Mouse (Mus musculus): Measurements from ENCODE around the gene Pcsk4. TPM values are rescaled to one million over a fixed set of nuclear protein-coding genes. Genes with fewer than 3 reads are reported as not detected.
A peak's percentile ranks its signal among the peaks of the same experiment; 100 is the strongest.

The Pcsk4 gene
- total RNA-seq, 2 experiments from 2014 or later: 7.7 to 7.8 TPM

DNA sequence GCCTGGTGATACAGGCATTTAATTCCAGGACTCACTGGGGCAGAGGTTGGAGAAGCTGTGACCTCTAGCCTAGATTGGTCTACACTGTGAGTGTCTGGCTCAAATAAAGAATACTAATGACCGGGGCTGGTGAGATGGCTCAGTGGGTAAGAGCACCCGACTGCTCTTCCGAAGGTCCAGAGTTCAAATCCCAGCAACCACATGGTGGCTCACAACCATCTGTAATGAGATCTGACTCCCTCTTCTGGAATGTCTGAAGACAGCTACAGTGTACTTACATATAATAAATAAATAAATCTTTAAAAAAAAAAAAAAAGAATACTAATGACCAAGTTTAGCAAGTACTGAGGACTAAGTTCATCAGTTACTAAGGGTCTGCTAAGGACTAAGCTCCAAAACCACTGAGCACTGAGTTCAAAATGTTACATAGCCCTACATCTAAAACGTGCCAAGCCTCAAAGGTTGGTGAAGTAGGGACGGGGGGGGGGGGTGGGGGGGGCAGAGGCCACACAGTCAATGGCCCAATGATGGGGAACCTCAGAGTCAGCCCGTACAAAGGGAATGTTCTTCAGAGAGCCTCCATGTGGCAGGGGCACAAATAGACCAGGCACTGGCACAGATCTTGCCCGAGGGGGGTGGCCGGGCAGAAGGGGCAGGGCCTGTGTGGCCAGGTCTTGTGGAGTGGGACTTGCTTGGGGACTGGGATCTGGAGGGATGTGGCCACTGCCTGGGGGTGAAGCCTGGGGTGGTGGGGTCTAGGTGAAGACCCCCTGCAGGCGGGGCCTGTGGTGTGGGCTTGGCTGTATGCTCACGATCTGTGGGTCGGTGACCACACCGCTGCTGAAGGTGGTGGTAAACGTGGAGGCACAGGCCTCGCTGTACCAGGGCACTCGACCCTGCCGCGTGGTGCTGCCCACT, 4.9 kb downstream of the Pcsk4 start:
- DNase-seq (ENCODE audit: low spot score in 2 of 2): no peak

- peak in 1 of 2 experiments; percentile 49 for DNase-seq (ENCODE audit: low spot score in 2 of 2)
These were observed 5.8 kb downstream of the Pcsk4 start for GRCm38 (mm10) chr10:80323261-80324119.

GRCm38 (mm10) chr10:80322811-80323211, 6.5 kb downstream of the Pcsk4 start:
- no peak for DNase-seq (ENCODE audit: low spot score in 2 of 2)

- no peak for DNase-seq (ENCODE audit: low spot score in 2 of 2)
These were observed 7.4 kb downstream of the Pcsk4 start for GRCm38 (mm10) chr10:80321670-80322581.

DNA sequence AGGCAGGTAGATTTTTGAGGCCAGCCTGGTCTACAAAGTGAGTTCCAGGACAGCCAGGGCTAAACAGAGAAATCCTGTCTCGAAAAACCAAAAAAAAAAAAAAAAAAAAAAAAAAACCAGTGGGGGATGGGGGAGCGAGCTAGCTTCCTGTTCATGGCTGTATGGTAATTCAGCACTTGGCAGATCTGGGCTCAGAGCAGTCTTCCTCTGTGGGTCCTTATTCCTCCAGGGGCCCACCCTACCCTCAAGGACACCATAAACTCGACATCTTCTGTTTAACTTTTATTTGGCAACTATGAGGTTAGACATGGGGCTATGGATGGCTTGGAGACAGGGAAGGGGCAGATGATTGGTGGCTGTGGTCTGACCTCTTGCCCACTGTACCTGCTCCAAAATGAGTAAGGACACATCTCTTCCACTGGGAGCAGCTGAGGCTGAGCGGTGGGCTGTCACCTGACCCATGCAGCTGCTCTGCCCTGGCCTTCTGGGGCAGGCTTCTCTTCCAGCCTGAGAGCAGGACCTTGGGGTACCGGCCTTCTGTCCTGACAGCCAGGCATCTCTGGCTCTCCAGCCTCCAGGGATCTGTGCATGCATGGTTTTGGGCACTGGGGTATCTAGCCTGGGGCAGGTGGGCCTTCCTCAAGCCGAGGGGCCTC, 8.2 kb downstream of the Pcsk4 start:
- DNase-seq (ENCODE audit: low spot score in 2 of 2): no peak

DNA sequence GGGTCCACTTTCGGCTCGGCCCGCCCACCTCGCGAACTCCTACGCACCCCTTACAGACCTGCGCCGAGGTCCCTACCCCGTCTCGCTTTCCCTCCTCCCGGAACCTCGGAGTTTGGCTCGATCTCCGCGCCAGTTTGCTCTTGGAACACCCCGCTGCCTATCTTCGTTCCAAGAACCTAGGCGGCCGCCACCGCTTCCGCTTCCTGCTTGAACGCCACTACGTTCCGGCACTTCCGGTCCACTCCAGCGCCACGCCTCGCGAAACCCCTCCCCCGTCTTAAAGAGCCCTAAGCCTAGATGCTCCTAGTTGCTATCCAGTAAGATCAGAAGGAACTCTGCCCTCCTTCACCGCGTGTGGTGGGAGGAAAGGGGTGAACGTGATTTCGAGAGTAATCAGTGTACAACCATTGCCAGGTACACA, 8.9 kb downstream of the Pcsk4 start, which contains the start of gene 2310011J03Rik:
TSS of gene 2310011J03Rik (minus strand) at position 198 of the 421 bp plus-strand sequence.
- DNase-seq (ENCODE audit: low spot score in 2 of 2): peak; percentile 65 to 82

GRCm38 (mm10) chr10:80317011-80317410, 12.3 kb downstream of the Pcsk4 start:
- DNase-seq (ENCODE audit: low spot score in 2 of 2): no peak

- no peak for DNase-seq (ENCODE audit: low spot score in 2 of 2)
These were observed 12.9 kb downstream of the Pcsk4 start for GRCm38 (mm10) chr10:80316359-80316781.

- DNase-seq (ENCODE audit: low spot score in 2 of 2): no peak
These were observed 14.0 kb downstream of the Pcsk4 start for GRCm38 (mm10) chr10:80315315-80315714.

- no peak for DNase-seq (ENCODE audit: low spot score in 2 of 2)
These were observed 14.8 kb downstream of the Pcsk4 start for GRCm38 (mm10) chr10:80314494-80315001.

- no peak for DNase-seq (ENCODE audit: low spot score in 2 of 2)
These were observed 15.6 kb downstream of the Pcsk4 start for GRCm38 (mm10) chr10:80313627-80314201.

GRCm38 (mm10) chr10:80312586-80313504, 16.5 kb downstream of the Pcsk4 start:
- DNase-seq (ENCODE audit: low spot score in 2 of 2): no peak

DNA sequence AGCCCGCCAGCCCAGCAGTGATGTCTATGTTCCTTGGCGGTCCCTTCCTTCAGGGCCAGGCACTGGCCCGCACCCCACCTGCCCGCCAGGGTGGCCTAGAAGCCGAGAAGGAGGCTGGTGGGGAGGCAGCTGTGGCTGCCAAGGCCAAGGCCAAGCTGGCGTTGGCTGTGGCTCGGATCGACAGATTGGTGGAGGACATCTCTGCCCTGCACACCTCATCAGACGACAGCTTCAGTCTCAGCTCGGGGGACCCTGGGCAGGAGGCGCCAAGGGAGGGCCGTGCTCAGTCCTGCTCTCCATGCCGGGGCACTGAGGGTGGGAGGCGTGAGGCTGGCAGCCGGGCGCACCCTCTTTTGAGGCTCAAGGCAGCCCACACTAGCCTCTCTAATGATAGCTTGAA, 17.7 kb downstream of the Pcsk4 start:
- no peak for DNase-seq (ENCODE audit: low spot score in 2 of 2)

DNA sequence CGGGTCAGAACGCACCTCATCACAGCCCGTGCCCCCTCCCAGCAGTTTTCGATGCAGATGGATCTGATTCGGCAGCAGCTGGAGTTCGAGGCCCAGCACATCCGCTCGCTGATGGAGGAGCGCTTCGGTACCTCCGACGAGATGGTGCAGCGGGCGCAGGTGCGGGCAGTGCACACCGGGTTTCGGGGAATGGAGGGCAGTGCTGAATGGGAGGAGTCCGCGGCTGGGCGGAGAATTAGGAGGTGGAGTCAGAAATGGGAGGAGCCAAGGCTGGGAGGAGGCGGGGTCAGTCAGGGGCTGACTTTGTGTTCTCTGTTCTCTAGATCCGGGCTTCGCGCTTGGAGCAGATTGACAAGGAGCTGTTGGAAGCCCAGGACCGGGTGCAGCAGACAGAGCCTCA, 24.4 kb downstream of the Pcsk4 start:
- no peak for DNase-seq (ENCODE audit: low spot score in 2 of 2)

GRCm38 (mm10) chr10:80304458-80304857, 24.8 kb downstream of the Pcsk4 start:
- DNase-seq (ENCODE audit: low spot score in 2 of 2): no peak

- DNase-seq (ENCODE audit: low spot score in 2 of 2): no peak
These were observed 26.8 kb downstream of the Pcsk4 start for GRCm38 (mm10) chr10:80302471-80302881.

GRCm38 (mm10) chr10:80302082-80302355, 27.3 kb downstream of the Pcsk4 start:
- DNase-seq (ENCODE audit: low spot score in 2 of 2): no peak

DNA sequence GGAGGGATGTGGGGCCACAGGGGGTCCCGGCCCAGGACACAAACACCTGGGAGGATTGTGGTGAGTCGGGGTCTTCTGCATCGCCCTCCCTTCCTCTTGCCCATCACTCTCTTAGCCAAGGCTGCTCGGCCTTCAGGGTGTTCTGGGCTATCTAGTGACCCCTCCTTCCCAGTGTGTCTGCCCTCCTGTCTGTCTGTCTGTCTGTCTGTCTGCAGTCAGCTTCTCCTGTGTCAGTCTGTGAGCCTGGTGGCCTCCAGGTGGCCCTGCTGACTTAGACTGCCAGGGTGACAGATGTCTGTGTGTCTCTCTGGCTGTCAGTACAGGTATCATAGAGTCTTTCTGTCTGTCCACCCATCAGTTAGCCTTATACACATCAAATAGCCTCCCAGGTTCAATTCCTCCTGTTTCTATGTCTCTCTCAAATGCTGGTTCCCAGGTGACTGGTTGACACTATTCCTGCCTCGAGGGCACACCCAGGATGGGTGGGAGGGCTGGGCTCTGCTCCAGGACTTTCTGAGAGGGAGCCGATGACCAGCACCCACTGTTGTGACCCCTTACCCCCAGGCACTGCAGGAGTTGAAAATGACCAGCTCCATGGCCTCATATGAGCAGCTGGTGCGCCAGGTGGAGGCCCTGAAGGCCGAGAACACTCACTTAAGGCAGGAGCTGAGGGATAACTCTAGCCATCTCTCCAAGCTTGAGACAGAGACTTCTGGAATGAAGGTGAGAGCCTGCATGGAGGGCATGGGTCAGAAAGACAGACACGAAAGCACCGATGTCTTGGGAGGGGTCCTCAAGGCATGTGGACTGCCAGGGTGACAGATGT, 27.8 kb downstream of the Pcsk4 start:
- DNase-seq (ENCODE audit: low spot score in 2 of 2): no peak

Data from adrenal gland, postnatal 4 days (tissue).